Mouse (Mus musculus): ENCODE results near the gene Mst1r.

Mst1r gene

GRCm38 (mm10) chr9:107914764-107915420 is 8.2 kb downstream of the Mst1r start:
- no peak for DNase-seq

- DNase-seq: no peak
Observed at GRCm38 (mm10) chr9:107917895-107918608, 11.4 kb downstream of the Mst1r start.

- no peak for DNase-seq
Observed at GRCm38 (mm10) chr9:107918884-107919283, 12.2 kb downstream of the Mst1r start.

GRCm38 (mm10) chr9:107919441-107919840 is 12.8 kb downstream of the Mst1r start:
- DNase-seq: no peak

- DNase-seq: no peak
Observed at GRCm38 (mm10) chr9:107923021-107923420, 16.3 kb downstream of the Mst1r start.

GRCm38 (mm10) chr9:107923956-107924355 is 17.3 kb downstream of the Mst1r start:
- peak; percentile 98 for DNase-seq

- no peak for DNase-seq
Observed at GRCm38 (mm10) chr9:107925251-107925650, 18.6 kb downstream of the Mst1r start.

GRCm38 (mm10) chr9:107926920-107927420 is 20.3 kb downstream of the Mst1r start:
- peak; percentile 92 for DNase-seq

GRCm38 (mm10) chr9:107927749-107928148 is 21.1 kb downstream of the Mst1r start:
- no peak for DNase-seq

GRCm38 (mm10) chr9:107928169-107928568 is 21.5 kb downstream of the Mst1r start, which contains the start of gene Actl11:
Actl11 (plus strand) TSS chr9:107928469.
- no peak for DNase-seq

- no peak for DNase-seq
Observed at GRCm38 (mm10) chr9:107932221-107932620, 25.5 kb downstream of the Mst1r start.

GRCm38 (mm10) chr9:107934146-107934545 is 27.5 kb downstream of the Mst1r start:
- DNase-seq: no peak

- DNase-seq: no peak
Observed at GRCm38 (mm10) chr9:107935374-107935773, 28.7 kb downstream of the Mst1r start, which contains the start of gene Camkv. Camkv (plus strand) TSS chr9:107935674.

- DNase-seq: no peak
Observed at GRCm38 (mm10) chr9:107935790-107936214, 29.1 kb downstream of the Mst1r start.

GRCm38 (mm10) chr9:107936215-107936822 is 29.6 kb downstream of the Mst1r start:
- DNase-seq: no peak

GRCm38 (mm10) chr9:107936831-107937230 is 30.2 kb downstream of the Mst1r start:
- DNase-seq: no peak

GRCm38 (mm10) chr9:107947241-107948194 is 40.8 kb downstream of the Mst1r start:
- no peak for DNase-seq

- DNase-seq: no peak
Observed at GRCm38 (mm10) chr9:107949184-107949921, 42.7 kb downstream of the Mst1r start.

- no peak for DNase-seq
Observed at GRCm38 (mm10) chr9:107949922-107950235, 43.2 kb downstream of the Mst1r start, which contains the start of gene Traip. Traip (plus strand) TSS chr9:107950136.

- DNase-seq: peak; percentile 99
Observed at GRCm38 (mm10) chr9:107950460-107951355, 44.0 kb downstream of the Mst1r start.

Data from heart, adult 11 months (tissue).